Mouse (Mus musculus): ENCODE measurements around the gene Arsa.

DNA sequence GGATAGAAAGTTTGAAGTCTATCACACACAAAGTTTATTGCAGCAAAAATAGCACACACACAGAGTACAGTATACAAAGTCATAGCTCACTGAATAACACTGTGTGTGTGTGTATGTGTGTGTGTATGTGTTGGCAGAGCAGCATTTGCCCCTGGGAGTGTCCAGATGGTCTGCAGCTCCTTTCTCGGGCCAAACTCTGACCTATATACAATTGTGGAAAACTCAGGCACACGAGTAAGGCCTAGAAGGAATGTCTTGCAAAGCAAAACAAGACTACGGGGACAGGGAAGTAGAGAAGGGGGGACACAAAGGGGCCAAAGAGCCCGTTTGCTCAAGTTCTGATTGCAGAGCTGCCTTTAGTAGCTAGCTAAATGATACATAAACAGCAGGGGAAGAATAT, 44.3 kb downstream of the Arsa start:
- TF ChIP-seq POLR2A (IDR thresholded peaks at IDR 0.05; ENCODE audit: low read depth, low read length) (no peak), CTCF (IDR thresholded peaks at IDR 0.05; ENCODE audit: borderline replicate concordance, insufficient read depth, low read length) (no peak)

Data from embryonic fibroblast, embryonic 13.5 days (primary cell).